ENCODE assay signal across 14 mouse cellular contexts in genomic region chr3:24355010-24355409, GRCm38 (mm10).
DNase-seq lines count a peak whose midpoint lies in the region; ATAC-seq and TF ChIP-seq lines count a peak whose summit lies in the region.
"Had no signal": no experiment of that assay in that cellular context is flagged by ENCODE, and none has a peak within 500 bp of the region (broad histone marks: within the 10 kb centered on the region; RNA-seq: fewer than 3 reads in every experiment).

No protein-coding gene starts in this region.

- H3K4me2 ChIP-seq in hindbrain, embryonic 11.5 days (replicated peaks; ENCODE audit: low read depth, low read length): no peak overlapping the region
- H3K4me2 ChIP-seq in hindbrain, embryonic 13.5 days: no peak overlapping the region
- no peak overlapping the region for H3K4me2 ChIP-seq in neural tube, embryonic 14.5 days (ENCODE audit: low read depth, low read length)
- no peak overlapping the region for H3K4me2 ChIP-seq in forebrain, postnatal 0 days (ENCODE audit: low read depth)
- no peak overlapping the region for H3K4me2 ChIP-seq in intestine, embryonic 15.5 days (replicated peaks)
- H3K4me2 ChIP-seq: heart, embryonic 11.5 days; kidney, embryonic 15.5 days; limb, embryonic 15.5 days had no signal

- H3K36me3 ChIP-seq in hindbrain, embryonic 11.5 days (ENCODE audit: control insufficient read depth, insufficient read depth, low read length): no peaks in the 10 kb centered on the region
- H3K36me3 ChIP-seq in hindbrain, embryonic 13.5 days: no peaks in the 10 kb centered on the region
- no peaks in the 10 kb centered on the region for H3K36me3 ChIP-seq in neural tube, embryonic 14.5 days (ENCODE audit: control insufficient read depth, insufficient read depth, low read length)
- no peaks in the 10 kb centered on the region for H3K36me3 ChIP-seq in forebrain, postnatal 0 days (ENCODE audit: insufficient read depth)
- H3K36me3 ChIP-seq in intestine, embryonic 15.5 days: no peaks in the 10 kb centered on the region
- H3K36me3 ChIP-seq: kidney, embryonic 15.5 days; limb, embryonic 15.5 days had no signal

- no peak overlapping the region for H3K9ac ChIP-seq in hindbrain, embryonic 11.5 days (ENCODE audit: low read depth, low read length)
- no peak overlapping the region for H3K9ac ChIP-seq in hindbrain, embryonic 13.5 days
- H3K9ac ChIP-seq in neural tube, embryonic 14.5 days (replicated peaks; ENCODE audit: low read depth, low read length): no peak overlapping the region
- H3K9ac ChIP-seq in forebrain, postnatal 0 days: no peak overlapping the region
- no peak overlapping the region for H3K9ac ChIP-seq in intestine, embryonic 15.5 days
- H3K9ac ChIP-seq: kidney, embryonic 15.5 days; limb, embryonic 15.5 days had no signal

- no peak overlapping the region for H3K27ac ChIP-seq in hindbrain, embryonic 11.5 days (ENCODE audit: low read depth, low read length)
- H3K27ac ChIP-seq in hindbrain, embryonic 13.5 days: no peak overlapping the region
- no peak overlapping the region for H3K27ac ChIP-seq in neural tube, embryonic 14.5 days (ENCODE audit: low read depth, low read length)
- no peak overlapping the region for H3K27ac ChIP-seq in forebrain, postnatal 0 days (ENCODE audit: low read depth, low read length)
- no peak overlapping the region for H3K27ac ChIP-seq in intestine, embryonic 15.5 days
- H3K27ac ChIP-seq: kidney, embryonic 15.5 days; limb, embryonic 15.5 days had no signal

- no peaks in the 10 kb centered on the region for H3K4me1 ChIP-seq in hindbrain, embryonic 11.5 days (replicated peaks; ENCODE audit: control insufficient read depth, insufficient read depth, low read length)
- no peaks in the 10 kb centered on the region for H3K4me1 ChIP-seq in hindbrain, embryonic 13.5 days (replicated peaks)
- no peaks in the 10 kb centered on the region for H3K4me1 ChIP-seq in neural tube, embryonic 14.5 days (ENCODE audit: control insufficient read depth, insufficient read depth, low read length)
- H3K4me1 ChIP-seq in forebrain, postnatal 0 days (ENCODE audit: insufficient read depth): no peaks in the 10 kb centered on the region
- no peaks in the 10 kb centered on the region for H3K4me1 ChIP-seq in intestine, embryonic 15.5 days (replicated peaks)
- H3K4me1 ChIP-seq: kidney, embryonic 15.5 days; limb, embryonic 15.5 days had no signal

- no peak for TF ChIP-seq CTCF in forebrain, postnatal 0 days (IDR thresholded peaks at IDR 0.05; ENCODE audit: low read depth)

- H3K27me3 ChIP-seq in hindbrain, embryonic 11.5 days (ENCODE audit: control insufficient read depth, insufficient read depth, low read length): no peaks in the 10 kb centered on the region
- H3K27me3 ChIP-seq in hindbrain, embryonic 13.5 days: no peaks in the 10 kb centered on the region
- no peaks in the 10 kb centered on the region for H3K27me3 ChIP-seq in neural tube, embryonic 14.5 days (ENCODE audit: control insufficient read depth, insufficient read depth, low read length)
- H3K27me3 ChIP-seq in forebrain, postnatal 0 days (ENCODE audit: insufficient read depth, low read length): no peaks in the 10 kb centered on the region
- no peaks in the 10 kb centered on the region for H3K27me3 ChIP-seq in intestine, embryonic 15.5 days (replicated peaks)
- H3K27me3 ChIP-seq: kidney, embryonic 15.5 days; limb, embryonic 15.5 days had no signal

- DNase-seq in hindbrain, embryonic 11.5 days (ENCODE audit: low spot score): peak; percentile 10
- no peak for DNase-seq in neural tube, embryonic 10.5 days (ENCODE audit: extremely low spot score, low spot score)
- DNase-seq in forebrain, postnatal 0 days: no peak
- peak; percentile 40 for DNase-seq in retina, postnatal 1 day
- DNase-seq in heart, adult 11 months: no peak
- DNase-seq: adrenal gland, postnatal 25 days; gastrocnemius, postnatal 14 days; thymus, postnatal 4 days had no signal

- H3K9me3 ChIP-seq in hindbrain, embryonic 11.5 days (ENCODE audit: control insufficient read depth, low read length): no peaks in the 10 kb centered on the region
- H3K9me3 ChIP-seq in hindbrain, embryonic 13.5 days: no peaks in the 10 kb centered on the region
- no peaks in the 10 kb centered on the region for H3K9me3 ChIP-seq in neural tube, embryonic 14.5 days (ENCODE audit: control insufficient read depth, low read length)
- H3K9me3 ChIP-seq in forebrain, postnatal 0 days (ENCODE audit: low read length): no peaks in the 10 kb centered on the region
- no peaks in the 10 kb centered on the region for H3K9me3 ChIP-seq in intestine, embryonic 15.5 days
- H3K9me3 ChIP-seq: kidney, embryonic 15.5 days; limb, embryonic 15.5 days had no signal

- ATAC-seq in hindbrain, embryonic 11.5 days (ENCODE audit: low FRiP score): 0 out of 2 replicates have a peak, but pooled peaks have one; percentile 47
- no peak for ATAC-seq in hindbrain, embryonic 13.5 days (ENCODE audit: low FRiP score)
- peak; percentile 66; the same call in 1 of the 2 replicates for ATAC-seq in neural tube, embryonic 14.5 days (ENCODE audit: low read depth)
- peak; percentile 60 for ATAC-seq in forebrain, postnatal 0 days
- no peak for ATAC-seq in intestine, embryonic 15.5 days

- WGBS in hindbrain, embryonic 11.5 days: 67% methylated on average over 2 of the region's 2 CpGs
- 54% methylated on average over 2 of the region's 2 CpGs for WGBS in hindbrain, embryonic 13.5 days
- WGBS in neural tube, embryonic 14.5 days: 67% methylated on average over 2 of the region's 2 CpGs
- 54% methylated on average over 2 of the region's 2 CpGs for WGBS in forebrain, postnatal 0 days
- 80% methylated on average over 2 of the region's 2 CpGs for WGBS in intestine, embryonic 15.5 days

- no peak overlapping the region for H3K4me3 ChIP-seq in hindbrain, embryonic 11.5 days (ENCODE audit: low read depth, low read length)
- no peak overlapping the region for H3K4me3 ChIP-seq in hindbrain, embryonic 13.5 days
- no peak overlapping the region for H3K4me3 ChIP-seq in neural tube, embryonic 14.5 days (ENCODE audit: low read depth, low read length)
- no peak overlapping the region for H3K4me3 ChIP-seq in forebrain, postnatal 0 days (ENCODE audit: low read depth, low read length)
- no peak overlapping the region for H3K4me3 ChIP-seq in intestine, embryonic 15.5 days (replicated peaks)
- H3K4me3 ChIP-seq: kidney, embryonic 15.5 days; limb, embryonic 15.5 days had no signal

Comparison
In these comparisons a context has a peak if more than half of its experiments do, and no peak if none do; other contexts are left out.
1. ATAC-seq: peak in hindbrain, embryonic 11.5 days (single experiment), neural tube, embryonic 14.5 days (single experiment) and forebrain, postnatal 0 days (single experiment); none in hindbrain, embryonic 13.5 days (single experiment) and intestine, embryonic 15.5 days (single experiment).
2. DNase-seq: peak in hindbrain, embryonic 11.5 days (single experiment) and retina, postnatal 1 day (single experiment); none in neural tube, embryonic 10.5 days (single experiment), forebrain, postnatal 0 days (single experiment) and heart, adult 11 months (single experiment).